Mouse (Mus musculus) cerebellum, postnatal 25 days (tissue): ENCODE data around the gene Taar5.

Source experiments
- DNase-seq, 2 experiments: peaks; one replicate each; pipeline ENCODE4 v3.0.0; 2021; ENCODE audit warnings: mixed read lengths in 2 of 2

Gene Taar5

GRCm38 (mm10) chr10:23970656-23971165, at the start of gene Taar5:
Taar5 (plus strand) TSS chr10:23970706.
- no peak for DNase-seq

GRCm38 (mm10) chr10:23922468-23922867, 48.0 kb upstream of the Taar5 start:
- DNase-seq: no peak

GRCm38 (mm10) chr10:23923941-23924340, 46.6 kb upstream of the Taar5 start:
- DNase-seq: no peak

GRCm38 (mm10) chr10:23937613-23938012, 32.9 kb upstream of the Taar5 start:
- no peak for DNase-seq

GRCm38 (mm10) chr10:23938312-23938711, 32.2 kb upstream of the Taar5 start, which contains the start of gene Taar2:
Taar2 (plus strand) TSS chr10:23938572.
- DNase-seq: no peak

- DNase-seq: peak in 1 of 2 experiments; percentile 25
Observed at GRCm38 (mm10) chr10:23942465-23942864, 28.0 kb upstream of the Taar5 start.

GRCm38 (mm10) chr10:23948026-23948425, 22.5 kb upstream of the Taar5 start:
- peak; percentile 34 to 53 for DNase-seq

GRCm38 (mm10) chr10:23949508-23950005, 20.9 kb upstream of the Taar5 start, which contains the start of gene Taar3:
Taar3 (plus strand) TSS chr10:23949558.
- DNase-seq: no peak

GRCm38 (mm10) chr10:23951714-23952113, 18.8 kb upstream of the Taar5 start:
- DNase-seq: peak; percentile 69 to 72

- peak in 1 of 2 experiments; percentile 33 for DNase-seq
Observed at GRCm38 (mm10) chr10:23959071-23959470, 11.4 kb upstream of the Taar5 start.

GRCm38 (mm10) chr10:23960444-23960915, 10.0 kb upstream of the Taar5 start, which contains the start of gene Taar4:
Taar4 (plus strand) TSS chr10:23960494.
- DNase-seq: no peak

GRCm38 (mm10) chr10:23963444-23963843, 7.1 kb upstream of the Taar5 start:
- peak in 1 of 2 experiments; percentile 33 for DNase-seq

- DNase-seq: no peak
Observed at GRCm38 (mm10) chr10:23964921-23965610, 5.4 kb upstream of the Taar5 start.

- peak; percentile 25 to 26 for DNase-seq
Observed at GRCm38 (mm10) chr10:23971256-23971655, 750 bp downstream of the Taar5 start.

- DNase-seq: no peak
Observed at GRCm38 (mm10) chr10:23977958-23978357, 7.5 kb downstream of the Taar5 start.

- DNase-seq: peak; percentile 68 to 78
Observed at GRCm38 (mm10) chr10:23978901-23979705, 8.6 kb downstream of the Taar5 start.

GRCm38 (mm10) chr10:23985546-23985945, 15.0 kb downstream of the Taar5 start, which contains the start of gene Taar6:
Taar6 (minus strand) TSS chr10:23985646.
- no peak for DNase-seq

- DNase-seq: no peak
Observed at GRCm38 (mm10) chr10:23986419-23986818, 15.9 kb downstream of the Taar5 start.

GRCm38 (mm10) chr10:23993381-23993780, 22.9 kb downstream of the Taar5 start, which contains the start of gene Taar7a:
Taar7a (minus strand) TSS chr10:23993481.
- no peak for DNase-seq

GRCm38 (mm10) chr10:23999639-24000038, 29.1 kb downstream of the Taar5 start, which contains the start of gene Taar7b:
Taar7b (plus strand) TSS chr10:23999939.
- DNase-seq: no peak

GRCm38 (mm10) chr10:24006442-24006841, 35.9 kb downstream of the Taar5 start:
- no peak for DNase-seq

GRCm38 (mm10) chr10:24007034-24007433, 36.5 kb downstream of the Taar5 start:
- DNase-seq: no peak

- DNase-seq: no peak
Observed at GRCm38 (mm10) chr10:24008143-24008542, 37.6 kb downstream of the Taar5 start.
